Mouse (Mus musculus): ENCODE measurements around the gene Smarcal1. TPM values are rescaled to one million over a fixed set of nuclear protein-coding genes. Genes with fewer than 3 reads are reported as not detected.
A peak's percentile ranks its signal among the peaks of the same experiment; 100 is the strongest.

Gene Smarcal1
- polyA plus RNA-seq, 1 experiment from 2014 or later: 23.0 TPM

DNA sequence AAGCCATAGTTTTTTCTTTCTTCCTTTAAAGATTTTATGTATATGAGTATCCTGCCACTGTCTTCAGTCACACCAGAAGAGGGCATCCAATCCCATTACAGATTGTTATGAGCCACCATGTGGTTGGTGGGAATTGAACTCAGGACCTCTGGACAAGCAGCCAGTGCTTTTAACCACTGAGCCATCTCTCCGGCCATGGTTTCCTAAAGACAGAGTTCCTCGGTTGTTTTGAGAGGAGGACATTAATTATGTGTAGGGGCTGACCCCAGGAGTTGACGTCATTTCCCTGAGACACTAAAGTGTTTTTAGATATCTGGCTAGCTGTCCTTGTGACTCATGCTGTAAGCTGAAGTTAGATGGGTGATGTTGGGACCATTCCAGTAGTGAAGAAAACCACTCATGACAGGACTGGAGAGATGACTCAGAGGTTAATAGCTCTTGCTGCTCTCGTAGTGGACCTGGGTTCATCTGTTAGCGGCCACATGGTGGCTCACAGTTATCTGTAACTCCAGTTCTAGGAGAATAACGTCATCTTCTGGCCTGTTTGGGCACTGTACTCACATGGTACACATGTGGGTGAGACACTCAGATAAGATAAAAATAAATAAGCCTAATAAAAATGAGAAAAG is 18.6 kb upstream of the Smarcal1 start:
- ATAC-seq (ENCODE audit: low read depth): no peak
- DNase-seq (ENCODE audit: low spot score): no peak
- H3K27me3 ChIP-seq (replicated peaks; ENCODE audit: control insufficient read depth, insufficient read depth, low read length): no peaks in the 10 kb centered on the region
- no peak overlapping the region for H3K4me2 ChIP-seq (ENCODE audit: low read depth, low read length)
- H3K9me3 ChIP-seq (ENCODE audit: control insufficient read depth, low read length): no peaks in the 10 kb centered on the region
- 82% methylated on average over 6 of the region's 6 CpGs for WGBS
- no peaks in the 10 kb centered on the region for H3K36me3 ChIP-seq (ENCODE audit: control insufficient read depth, insufficient read depth, low read length)
- no peak overlapping the region for H3K27ac ChIP-seq (replicated peaks; ENCODE audit: low read depth, low read length)
- H3K4me3 ChIP-seq (ENCODE audit: low read depth, low read length): no peak overlapping the region
- H3K4me1 ChIP-seq (ENCODE audit: control insufficient read depth, insufficient read depth, low read length): 0 out of 2 replicates have a peak, but pooled peaks cover 3% of the 10 kb centered on the region
- H3K9ac ChIP-seq (ENCODE audit: low read depth, low read length): no peak overlapping the region

DNA sequence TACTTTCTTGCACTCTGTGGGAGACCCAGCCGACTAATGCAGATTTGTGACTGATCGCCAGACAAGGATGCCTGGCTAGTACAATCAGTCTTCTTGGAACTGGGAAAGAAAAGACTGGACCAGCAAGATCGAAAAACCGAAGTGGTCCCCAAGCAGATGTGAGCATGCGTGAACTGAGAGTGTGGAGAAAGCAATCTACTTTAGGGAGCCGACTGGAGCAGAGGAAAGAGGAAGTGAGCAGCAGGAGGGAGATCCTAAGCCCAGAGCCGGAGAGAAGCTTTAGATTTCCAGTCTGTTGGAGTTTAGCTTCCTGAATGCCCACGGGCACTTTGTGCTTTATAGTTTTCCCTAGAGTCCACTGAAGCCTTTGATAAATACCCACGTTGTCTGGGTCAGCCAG is 16.0 kb upstream of the Smarcal1 start:
- Histone ChIP-seq H3K9ac (ENCODE audit: low read depth, low read length) (0 out of 2 replicates have a peak overlapping the region, but pooled peaks have one; percentile 31), H3K4me3 (ENCODE audit: low read depth, low read length) (peak overlapping the region; percentile 13; the same call in 1 of the 2 replicates), H3K4me2 (ENCODE audit: low read depth, low read length) (peak overlapping the region; percentile 43), H3K4me1 (ENCODE audit: control insufficient read depth, insufficient read depth, low read length) (0 out of 2 replicates have a peak, but pooled peaks cover 3% of the 10 kb centered on the region), H3K9me3 (ENCODE audit: control insufficient read depth, low read length) (no peaks in the 10 kb centered on the region), H3K27ac (replicated peaks; ENCODE audit: low read depth, low read length) (no peak overlapping the region), H3K36me3 (ENCODE audit: control insufficient read depth, insufficient read depth, low read length) (no peaks in the 10 kb centered on the region), H3K27me3 (replicated peaks; ENCODE audit: control insufficient read depth, insufficient read depth, low read length) (no peaks in the 10 kb centered on the region)
- 31% methylated on average over 9 of the region's 9 CpGs for WGBS
- no peak for ATAC-seq (ENCODE audit: low read depth)
- peak; percentile 13 for DNase-seq (ENCODE audit: low spot score)

DNA sequence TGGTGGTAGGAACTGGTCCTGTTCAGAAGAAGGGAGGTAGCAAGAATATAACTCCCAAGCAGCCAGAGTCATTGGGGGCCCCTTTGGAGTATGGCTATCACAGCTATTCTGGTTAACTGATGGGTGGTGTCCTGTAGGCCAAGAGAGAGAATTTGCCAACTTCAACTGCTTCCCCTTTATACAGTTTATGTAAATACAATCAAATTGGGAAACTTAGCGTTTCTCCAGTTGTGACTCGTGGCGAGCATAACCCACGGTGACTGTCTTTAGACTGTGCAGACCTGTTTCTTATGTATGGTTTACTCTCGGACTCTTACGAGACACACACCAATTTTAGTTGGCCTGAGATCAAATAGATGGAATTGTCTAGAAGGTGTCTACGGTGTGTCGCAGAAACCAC is 14.3 kb upstream of the Smarcal1 start:
- Histone ChIP-seq H3K9me3 (ENCODE audit: control insufficient read depth, low read length) (no peaks in the 10 kb centered on the region), H3K27me3 (replicated peaks; ENCODE audit: control insufficient read depth, insufficient read depth, low read length) (no peaks in the 10 kb centered on the region), H3K4me1 (ENCODE audit: control insufficient read depth, insufficient read depth, low read length) (0 out of 2 replicates have a peak, but pooled peaks cover 3% of the 10 kb centered on the region), H3K9ac (ENCODE audit: low read depth, low read length) (no peak overlapping the region), H3K4me2 (ENCODE audit: low read depth, low read length) (no peak overlapping the region), H3K27ac (replicated peaks; ENCODE audit: low read depth, low read length) (no peak overlapping the region), H3K4me3 (ENCODE audit: low read depth, low read length) (no peak overlapping the region), H3K36me3 (ENCODE audit: control insufficient read depth, insufficient read depth, low read length) (no peaks in the 10 kb centered on the region)
- ATAC-seq (ENCODE audit: low read depth) (no peak), DNase-seq (ENCODE audit: low spot score) (no peak)
- WGBS: 84% methylated on average over 8 of the region's 8 CpGs

DNA sequence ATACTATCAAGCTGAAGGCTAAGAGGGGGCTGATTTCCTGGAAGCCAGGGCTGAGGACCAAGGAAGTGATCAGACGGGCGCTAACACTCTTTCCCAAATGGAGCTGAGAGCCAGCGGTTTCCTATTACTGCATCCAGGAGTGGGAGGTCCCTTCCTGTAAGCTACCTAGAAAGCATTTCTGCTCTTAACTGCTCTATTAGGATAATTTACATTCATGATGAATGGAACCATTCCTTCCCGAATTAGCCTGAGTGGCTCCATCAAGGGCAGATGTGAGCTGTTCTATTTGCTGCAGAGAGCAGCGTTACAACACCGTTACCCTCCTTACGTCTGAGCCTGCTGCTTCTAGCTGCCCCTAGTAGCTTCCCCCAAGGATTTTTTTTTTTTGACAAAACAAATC is 9.0 kb upstream of the Smarcal1 start:
- no peak overlapping the region for H3K4me2 ChIP-seq (ENCODE audit: low read depth, low read length)
- WGBS: 48% methylated on average over 7 of the region's 7 CpGs
- H3K9ac ChIP-seq (ENCODE audit: low read depth, low read length): no peak overlapping the region
- H3K4me1 ChIP-seq (ENCODE audit: control insufficient read depth, insufficient read depth, low read length): peaks cover 6% of the 10 kb centered on the region; the same call in 1 of the 2 replicates
- no peak for DNase-seq (ENCODE audit: low spot score)
- no peaks in the 10 kb centered on the region for H3K36me3 ChIP-seq (ENCODE audit: control insufficient read depth, insufficient read depth, low read length)
- no peak for ATAC-seq (ENCODE audit: low read depth)
- peaks cover 11% of the 10 kb centered on the region; the same call in 1 of the 2 replicates for H3K27me3 ChIP-seq (replicated peaks; ENCODE audit: control insufficient read depth, insufficient read depth, low read length)
- no peaks in the 10 kb centered on the region for H3K9me3 ChIP-seq (ENCODE audit: control insufficient read depth, low read length)
- no peak overlapping the region for H3K4me3 ChIP-seq (ENCODE audit: low read depth, low read length)
- H3K27ac ChIP-seq (replicated peaks; ENCODE audit: low read depth, low read length): no peak overlapping the region

DNA sequence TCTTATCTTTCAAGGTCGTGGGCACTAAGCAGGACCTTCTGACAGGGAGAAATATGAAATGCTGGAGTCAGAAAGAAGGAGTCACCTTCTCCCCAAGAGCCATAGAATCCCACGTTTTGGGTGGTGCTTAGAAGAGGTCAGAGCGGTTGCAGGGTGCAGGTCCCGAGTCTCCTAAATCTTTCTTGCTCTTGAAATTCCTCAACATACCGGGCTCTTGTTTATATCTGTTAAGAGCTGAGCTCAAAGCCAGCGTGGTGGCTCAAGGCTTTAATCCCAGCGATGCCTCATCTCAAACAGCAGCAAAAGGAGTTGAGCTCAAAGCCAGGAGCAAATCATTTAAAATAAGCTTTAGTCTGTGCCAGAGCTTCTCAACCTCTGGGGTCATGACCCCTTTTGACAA is 8.4 kb upstream of the Smarcal1 start:
- H3K4me3 ChIP-seq (ENCODE audit: low read depth, low read length): no peak overlapping the region
- peaks cover 6% of the 10 kb centered on the region; the same call in 1 of the 2 replicates for H3K4me1 ChIP-seq (ENCODE audit: control insufficient read depth, insufficient read depth, low read length)
- H3K9me3 ChIP-seq (ENCODE audit: control insufficient read depth, low read length): no peaks in the 10 kb centered on the region
- no peak overlapping the region for H3K27ac ChIP-seq (replicated peaks; ENCODE audit: low read depth, low read length)
- WGBS: 59% methylated on average over 7 of the region's 7 CpGs
- no peak overlapping the region for H3K9ac ChIP-seq (ENCODE audit: low read depth, low read length)
- no peak for DNase-seq (ENCODE audit: low spot score)
- no peak overlapping the region for H3K4me2 ChIP-seq (ENCODE audit: low read depth, low read length)
- ATAC-seq (ENCODE audit: low read depth): no peak
- peaks cover 11% of the 10 kb centered on the region; the same call in 1 of the 2 replicates for H3K27me3 ChIP-seq (replicated peaks; ENCODE audit: control insufficient read depth, insufficient read depth, low read length)
- no peaks in the 10 kb centered on the region for H3K36me3 ChIP-seq (ENCODE audit: control insufficient read depth, insufficient read depth, low read length)

- Histone ChIP-seq H3K36me3 (ENCODE audit: control insufficient read depth, insufficient read depth, low read length) (no peaks in the 10 kb centered on the region), H3K4me3 (ENCODE audit: low read depth, low read length) (no peak overlapping the region), H3K4me1 (ENCODE audit: control insufficient read depth, insufficient read depth, low read length) (peaks cover 6% of the 10 kb centered on the region; the same call in 1 of the 2 replicates), H3K27ac (replicated peaks; ENCODE audit: low read depth, low read length) (no peak overlapping the region), H3K4me2 (ENCODE audit: low read depth, low read length) (no peak overlapping the region), H3K9ac (ENCODE audit: low read depth, low read length) (no peak overlapping the region), H3K9me3 (ENCODE audit: control insufficient read depth, low read length) (no peaks in the 10 kb centered on the region), H3K27me3 (replicated peaks; ENCODE audit: control insufficient read depth, insufficient read depth, low read length) (peaks cover 11% of the 10 kb centered on the region; the same call in 1 of the 2 replicates)
- ATAC-seq (ENCODE audit: low read depth) (no peak), DNase-seq (ENCODE audit: low spot score) (no peak)
- WGBS: 51% methylated on average over 4 of the region's 4 CpGs
Measured at GRCm38 (mm10) chr1:72575121-72575520, 7.9 kb upstream of the Smarcal1 start.

GRCm38 (mm10) chr1:72577481-72577922 is 5.5 kb upstream of the Smarcal1 start:
- H3K36me3 ChIP-seq (ENCODE audit: control insufficient read depth, insufficient read depth, low read length): no peaks in the 10 kb centered on the region
- DNase-seq (ENCODE audit: low spot score) (no peak), ATAC-seq (ENCODE audit: low read depth) (peak; percentile 62; the same call in 1 of the 2 replicates)
- H3K27ac ChIP-seq (replicated peaks; ENCODE audit: low read depth, low read length): no peak overlapping the region
- WGBS: 8% methylated on average over 12 of the region's 12 CpGs
- peak overlapping the region; percentile 43 for H3K4me2 ChIP-seq (ENCODE audit: low read depth, low read length)
- H3K9me3 ChIP-seq (ENCODE audit: control insufficient read depth, low read length): no peaks in the 10 kb centered on the region
- H3K27me3 ChIP-seq (replicated peaks; ENCODE audit: control insufficient read depth, insufficient read depth, low read length): peaks cover 11% of the 10 kb centered on the region; the same call in 1 of the 2 replicates
- 0 out of 2 replicates have a peak overlapping the region, but pooled peaks have one; percentile 4 for H3K4me3 ChIP-seq (ENCODE audit: low read depth, low read length)
- peak overlapping the region; percentile 40 for H3K9ac ChIP-seq (ENCODE audit: low read depth, low read length)
- peaks cover 6% of the 10 kb centered on the region; the same call in 1 of the 2 replicates for H3K4me1 ChIP-seq (ENCODE audit: control insufficient read depth, insufficient read depth, low read length)

- WGBS: 39% methylated on average over 15 of the region's 15 CpGs
- no peak overlapping the region for H3K4me2 ChIP-seq (ENCODE audit: low read depth, low read length)
Measured at GRCm38 (mm10) chr1:72578351-72578750, 4.7 kb upstream of the Smarcal1 start.

More at GRCm38 (mm10) chr1:72578351-72578750, 4.7 kb upstream of the Smarcal1 start:
- Histone ChIP-seq H3K9ac (ENCODE audit: low read depth, low read length) (no peak overlapping the region), H3K27ac (replicated peaks; ENCODE audit: low read depth, low read length) (no peak overlapping the region), H3K27me3 (replicated peaks; ENCODE audit: control insufficient read depth, insufficient read depth, low read length) (peaks cover 11% of the 10 kb centered on the region; the same call in 1 of the 2 replicates), H3K4me3 (ENCODE audit: low read depth, low read length) (no peak overlapping the region), H3K36me3 (ENCODE audit: control insufficient read depth, insufficient read depth, low read length) (no peaks in the 10 kb centered on the region), H3K4me1 (ENCODE audit: control insufficient read depth, insufficient read depth, low read length) (peaks cover 6% of the 10 kb centered on the region; the same call in 1 of the 2 replicates), H3K9me3 (ENCODE audit: control insufficient read depth, low read length) (no peaks in the 10 kb centered on the region)
- no peak for DNase-seq (ENCODE audit: low spot score)
- ATAC-seq (ENCODE audit: low read depth): no peak
